ENCODE assay signal across 8 mouse cellular contexts in the genomic region with DNA sequence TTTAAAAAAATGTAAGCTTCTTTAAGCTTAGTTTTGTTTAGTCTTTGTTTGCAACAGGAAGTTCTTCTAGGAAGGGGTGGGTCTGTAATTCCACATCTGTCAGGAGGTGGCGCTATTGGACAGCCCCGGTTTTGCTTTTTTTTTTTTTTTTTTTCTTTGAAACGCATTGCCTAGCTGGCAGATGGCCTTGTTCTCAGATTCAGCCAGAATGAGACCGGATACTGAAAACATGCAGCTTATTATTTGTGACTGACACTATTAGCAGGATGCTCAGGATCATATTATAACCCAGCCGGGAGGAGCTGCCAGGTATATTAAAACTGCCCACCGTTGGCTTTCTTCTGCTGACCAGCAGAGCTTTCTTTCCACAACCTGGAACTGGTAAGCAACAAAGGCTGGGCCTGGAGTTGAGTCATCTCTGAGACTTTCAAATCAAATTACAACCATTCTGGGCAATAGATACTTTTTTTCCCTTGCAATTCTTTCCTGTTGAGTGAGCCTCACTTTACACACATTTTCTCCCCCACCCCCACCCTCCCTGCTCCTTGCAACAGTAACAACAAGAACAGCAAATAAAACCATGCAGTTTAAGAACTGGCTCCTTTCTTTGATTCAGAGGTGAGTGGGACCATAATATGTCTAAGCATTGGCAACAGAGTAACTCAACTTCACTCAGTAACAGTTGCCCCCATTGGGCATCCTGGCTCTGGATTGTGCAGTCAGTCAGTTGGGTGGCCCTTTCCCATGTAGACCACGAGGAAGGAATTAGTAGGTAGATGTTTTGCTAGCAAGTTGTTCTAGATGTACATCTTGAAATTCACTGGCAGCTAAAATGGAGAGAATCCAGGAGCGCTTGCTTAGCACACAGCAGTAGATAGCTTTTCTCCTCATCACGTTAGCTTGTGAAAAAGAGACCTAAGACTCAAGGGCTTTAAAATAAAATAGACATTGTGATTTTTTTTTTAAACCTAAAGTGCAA.
DNase-seq lines count a peak whose midpoint lies in the region; ATAC-seq and TF ChIP-seq lines count a peak whose summit lies in the region.

No protein-coding gene starts in this region.

- no peak overlapping the region for H3K9ac ChIP-seq in heart, embryonic 14.5 days (ENCODE audit: low read length)
- H3K9ac ChIP-seq in kidney, postnatal 0 days (ENCODE audit: low read depth, low read length): no peak overlapping the region
- H3K9ac ChIP-seq in liver, embryonic 11.5 days (ENCODE audit: low read depth, low read length): no peak overlapping the region
- H3K9ac ChIP-seq in neural tube, embryonic 15.5 days (replicated peaks): no peak overlapping the region

- H3K27me3 ChIP-seq in forebrain, embryonic 10.5 days (ENCODE audit: poor library complexity, severe bottlenecking): no peaks in the 10 kb centered on the region
- no peaks in the 10 kb centered on the region for H3K27me3 ChIP-seq in heart, embryonic 14.5 days (ENCODE audit: control insufficient read depth, insufficient read depth, low read length)
- no peaks in the 10 kb centered on the region for H3K27me3 ChIP-seq in kidney, postnatal 0 days (ENCODE audit: insufficient read depth, low read length)
- H3K27me3 ChIP-seq in liver, embryonic 11.5 days (replicated peaks; ENCODE audit: control insufficient read depth, insufficient read depth, low read length): no peaks in the 10 kb centered on the region
- no peaks in the 10 kb centered on the region for H3K27me3 ChIP-seq in neural tube, embryonic 15.5 days (replicated peaks)
- H3K27me3 ChIP-seq in thymus, adult 2 months (ENCODE audit: control insufficient read depth, insufficient read depth, low read length): no peaks in the 10 kb centered on the region

- peak; percentile 54 to 82 for DNase-seq in CD8-positive naive resting alpha-beta T cell, adult 2 months (ENCODE audit: low read depth in 2 of 2, low spot score in 2 of 2)
- peak; percentile 94 for DNase-seq in brain, embryonic 14.5 days (ENCODE audit: low read depth)
- DNase-seq in forebrain, embryonic 10.5 days (ENCODE audit: extremely low spot score, low spot score): peak; percentile 53
- DNase-seq in kidney, postnatal 0 days (ENCODE audit: low spot score): peak; percentile 93
- peak; percentile 68 for DNase-seq in liver, embryonic 11.5 days (ENCODE audit: low spot score)
- peak; percentile 79 for DNase-seq in thymus, adult 2 months

- no peaks in the 10 kb centered on the region for H3K36me3 ChIP-seq in forebrain, embryonic 10.5 days (replicated peaks)
- H3K36me3 ChIP-seq in heart, embryonic 14.5 days (ENCODE audit: control insufficient read depth, insufficient read depth, low read length): no peaks in the 10 kb centered on the region
- peaks cover 3% of the 10 kb centered on the region; the same call in 1 of the 2 replicates for H3K36me3 ChIP-seq in kidney, postnatal 0 days (ENCODE audit: insufficient read depth, low read length)
- no peaks in the 10 kb centered on the region for H3K36me3 ChIP-seq in liver, embryonic 11.5 days (ENCODE audit: control insufficient read depth, insufficient read depth, low read length)
- H3K36me3 ChIP-seq in neural tube, embryonic 15.5 days: no peaks in the 10 kb centered on the region
- peaks cover 14% of the 10 kb centered on the region; the same call in 1 of the 2 replicates for H3K36me3 ChIP-seq in thymus, adult 2 months (ENCODE audit: control insufficient read depth, insufficient read depth, low read length)

- H3K4me3 ChIP-seq in forebrain, embryonic 10.5 days: no peak overlapping the region
- H3K4me3 ChIP-seq in heart, embryonic 14.5 days (ENCODE audit: control insufficient read depth in 1 of 2, insufficient read depth in 1 of 2, low read depth in 1 of 2, low read length in 2 of 2): no peak overlapping the region
- no peak overlapping the region for H3K4me3 ChIP-seq in kidney, postnatal 0 days (replicated peaks; ENCODE audit: low read depth, low read length)
- H3K4me3 ChIP-seq in liver, embryonic 11.5 days (ENCODE audit: low read depth, low read length): no peak overlapping the region
- no peak overlapping the region for H3K4me3 ChIP-seq in neural tube, embryonic 15.5 days (replicated peaks)
- no peak overlapping the region for H3K4me3 ChIP-seq in thymus, adult 2 months (ENCODE audit: control insufficient read depth, insufficient read depth, low read length)

- H3K4me1 ChIP-seq in forebrain, embryonic 10.5 days: peaks cover 24% of the 10 kb centered on the region
- peaks cover 4 to 12% of the 10 kb centered on the region in 2 experiments for H3K4me1 ChIP-seq in heart, embryonic 14.5 days (ENCODE audit: control insufficient read depth in 2 of 2, insufficient read depth in 2 of 2, low read length in 2 of 2)
- H3K4me1 ChIP-seq in kidney, postnatal 0 days (replicated peaks; ENCODE audit: insufficient read depth, low read length): no peaks in the 10 kb centered on the region
- no peaks in the 10 kb centered on the region for H3K4me1 ChIP-seq in liver, embryonic 11.5 days (replicated peaks; ENCODE audit: control insufficient read depth, insufficient read depth, low read length)
- peaks cover 27% of the 10 kb centered on the region for H3K4me1 ChIP-seq in neural tube, embryonic 15.5 days
- peaks cover 19% of the 10 kb centered on the region for H3K4me1 ChIP-seq in thymus, adult 2 months (replicated peaks; ENCODE audit: control insufficient read depth, insufficient read depth, low read length)

- peaks cover 3% of the 10 kb centered on the region; the same call in 1 of the 2 replicates for H3K9me3 ChIP-seq in forebrain, embryonic 10.5 days
- H3K9me3 ChIP-seq in heart, embryonic 14.5 days (ENCODE audit: control insufficient read depth, low read length): 0 out of 2 replicates have a peak, but pooled peaks cover 3% of the 10 kb centered on the region
- no peaks in the 10 kb centered on the region for H3K9me3 ChIP-seq in kidney, postnatal 0 days (replicated peaks; ENCODE audit: low read length)
- H3K9me3 ChIP-seq in liver, embryonic 11.5 days (ENCODE audit: control insufficient read depth, low read length): no peaks in the 10 kb centered on the region
- no peaks in the 10 kb centered on the region for H3K9me3 ChIP-seq in neural tube, embryonic 15.5 days (replicated peaks)

- H3K27ac ChIP-seq in forebrain, embryonic 10.5 days: peak overlapping the region; percentile 79
- peak overlapping the region; percentile 34 to 47; a peak in 2 of 4 replicates for H3K27ac ChIP-seq in heart, embryonic 14.5 days (replicated peaks in 1 of 2; ENCODE audit: control insufficient read depth in 1 of 2, insufficient read depth in 1 of 2, low read depth in 2 of 2, low read length in 2 of 2)
- H3K27ac ChIP-seq in kidney, postnatal 0 days: no peak overlapping the region
- H3K27ac ChIP-seq in liver, embryonic 11.5 days (ENCODE audit: low read depth, low read length): no peak overlapping the region
- H3K27ac ChIP-seq in neural tube, embryonic 15.5 days (replicated peaks): peak overlapping the region; percentile 71
- H3K27ac ChIP-seq in thymus, adult 2 months (ENCODE audit: control insufficient read depth, insufficient read depth, low read length): peak overlapping the region; percentile 21; the same call in 1 of the 2 replicates

- ATAC-seq in heart, embryonic 14.5 days (ENCODE audit: insufficient number of reproducible peaks, insufficient read depth, low FRiP score, low read depth): no peak
- ATAC-seq in kidney, postnatal 0 days (replicated peaks; ENCODE audit: low FRiP score, low read depth): no peak
- no peak for ATAC-seq in liver, embryonic 11.5 days (replicated peaks; ENCODE audit: low FRiP score)
- ATAC-seq in neural tube, embryonic 15.5 days (ENCODE audit: low FRiP score): no peak

- no peak for TF ChIP-seq POLR2A in brain, embryonic 14.5 days (IDR thresholded peaks at IDR 0.05; ENCODE audit: borderline replicate concordance, extremely low read depth, insufficient read depth, insufficient read length, poor library complexity, severe bottlenecking)
- TF ChIP-seq POLR2A in thymus, adult 2 months (IDR thresholded peaks at IDR 0.05; ENCODE audit: control insufficient read depth, extremely low read depth, insufficient read depth, low read length, poor library complexity): no peak

- no peak overlapping the region for H3K4me2 ChIP-seq in heart, embryonic 14.5 days (ENCODE audit: low read length)
- no peak overlapping the region for H3K4me2 ChIP-seq in kidney, postnatal 0 days (ENCODE audit: low read length)
- no peak overlapping the region for H3K4me2 ChIP-seq in liver, embryonic 11.5 days
- H3K4me2 ChIP-seq in neural tube, embryonic 15.5 days: no peak overlapping the region

- peak; percentile 76; the same call in 1 of the 2 replicates for TF ChIP-seq CTCF in brain, embryonic 14.5 days (IDR thresholded peaks at IDR 0.05; ENCODE audit: borderline replicate concordance, extremely low read depth, insufficient read depth, insufficient read length)
- TF ChIP-seq CTCF in kidney, postnatal 0 days (IDR thresholded peaks at IDR 0.05; ENCODE audit: low read depth): peak; percentile 86
- TF ChIP-seq CTCF in thymus, adult 2 months (IDR thresholded peaks at IDR 0.05; ENCODE audit: borderline replicate concordance, control insufficient read depth, extremely low read depth, insufficient read depth, low read length, poor library complexity): no peak

- WGBS in forebrain, embryonic 10.5 days: 46% methylated on average over 9 of the region's 9 CpGs
- 38% methylated on average over 9 of the region's 9 CpGs for WGBS in heart, embryonic 14.5 days
- WGBS in kidney, postnatal 0 days: 23% methylated on average over 9 of the region's 9 CpGs
- 44% methylated on average over 9 of the region's 9 CpGs for WGBS in liver, embryonic 11.5 days
- WGBS in neural tube, embryonic 15.5 days: 20% methylated on average over 9 of the region's 9 CpGs
- 34% methylated on average over 9 of the region's 9 CpGs for WGBS in thymus, adult 2 months

Comparison
In these comparisons a context has a peak if more than half of its experiments do, and no peak if none do; other contexts are left out.
1. H3K27ac ChIP-seq: peak in forebrain, embryonic 10.5 days (single experiment), heart, embryonic 14.5 days (2 of 2), neural tube, embryonic 15.5 days (single experiment) and thymus, adult 2 months (single experiment); none in kidney, postnatal 0 days (single experiment) and liver, embryonic 11.5 days (single experiment).
2. Peak in every context shown above with its lines, with median percentiles within 50 percentile points of each other: DNase-seq.